Mouse (Mus musculus): ENCODE measurements at regions not wholly inside any gene's neighbourhood (a gene's known extent, or its start where the extent isn't known, plus 50 kb on each side); places are given as distances from the start of the nearest gene placed in this dataset.
A peak's percentile ranks its signal among the peaks of the same experiment; 100 is the strongest.

DNA sequence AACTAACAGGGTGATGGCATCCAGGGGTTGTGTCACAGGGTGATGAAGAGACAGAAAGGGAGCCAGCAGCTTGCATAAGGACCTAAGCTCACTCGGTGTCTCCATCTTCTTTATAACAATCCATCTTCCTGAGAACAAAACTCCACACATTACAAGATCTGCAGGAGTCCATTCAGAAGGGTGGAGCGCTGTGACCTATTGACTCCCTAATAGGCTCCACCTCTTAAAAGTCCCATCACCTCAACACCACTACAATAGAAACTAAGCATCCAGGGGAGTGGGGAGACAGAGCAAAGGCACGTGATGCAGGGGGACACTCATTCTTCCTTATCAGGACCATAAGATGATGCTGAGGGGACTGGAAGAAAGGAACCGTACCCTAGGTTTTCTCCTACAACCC is 224.5 kb upstream of the Irx5 start:
- no peak for DNase-seq

DNA sequence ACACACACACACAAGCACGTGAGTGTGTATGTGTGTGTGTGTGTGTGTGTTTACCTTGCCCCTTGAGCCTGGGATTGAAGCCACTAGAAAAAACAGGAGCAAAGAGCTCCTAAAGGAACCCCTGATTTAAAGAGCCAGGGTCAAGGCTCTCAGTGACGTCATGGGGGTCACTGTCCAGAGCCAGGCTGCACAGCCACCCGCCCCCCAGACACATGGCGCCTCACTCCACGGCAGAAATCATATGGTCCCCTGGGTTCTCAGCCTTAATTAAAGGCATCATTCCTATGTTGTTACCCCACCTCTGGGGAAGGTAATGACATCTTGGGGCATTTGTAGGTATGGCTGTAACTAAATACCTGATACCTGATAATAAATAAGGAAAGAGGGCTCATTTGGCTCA is 224.9 kb upstream of the Irx5 start:
- DNase-seq: no peak

GRCm38 (mm10) chr8:92130025-92130557 is 227.3 kb upstream of the Irx5 start:
- no peak for DNase-seq

GRCm38 (mm10) chr8:92129241-92130015 is 228.0 kb upstream of the Irx5 start:
- peak; percentile 25 to 28 for DNase-seq

GRCm38 (mm10) chr8:92125631-92126030 is 231.8 kb upstream of the Irx5 start:
- no peak for DNase-seq

DNA sequence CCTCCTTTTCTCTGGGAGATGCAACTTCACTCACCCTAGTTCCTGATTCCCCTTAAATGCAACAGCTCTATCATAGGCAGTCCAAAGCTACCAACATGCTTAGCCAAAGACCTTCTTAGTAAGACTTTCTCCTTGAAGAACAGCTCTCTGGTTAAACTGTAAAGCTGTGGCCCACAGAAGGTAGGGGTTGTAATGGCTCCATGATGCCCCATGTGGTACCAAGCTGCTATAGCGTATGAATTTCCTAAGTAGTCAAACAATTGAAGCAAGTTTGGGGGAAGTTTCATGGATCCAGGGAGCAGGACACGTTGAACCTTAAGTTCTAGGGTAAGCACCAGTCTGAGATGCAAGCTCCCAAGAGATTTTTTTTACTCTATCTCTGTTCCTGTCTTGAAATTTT is 236.1 kb upstream of the Irx5 start:
- DNase-seq: no peak

- DNase-seq: no peak
Observed at GRCm38 (mm10) chr8:92115479-92116267, 241.8 kb upstream of the Irx5 start.

DNA sequence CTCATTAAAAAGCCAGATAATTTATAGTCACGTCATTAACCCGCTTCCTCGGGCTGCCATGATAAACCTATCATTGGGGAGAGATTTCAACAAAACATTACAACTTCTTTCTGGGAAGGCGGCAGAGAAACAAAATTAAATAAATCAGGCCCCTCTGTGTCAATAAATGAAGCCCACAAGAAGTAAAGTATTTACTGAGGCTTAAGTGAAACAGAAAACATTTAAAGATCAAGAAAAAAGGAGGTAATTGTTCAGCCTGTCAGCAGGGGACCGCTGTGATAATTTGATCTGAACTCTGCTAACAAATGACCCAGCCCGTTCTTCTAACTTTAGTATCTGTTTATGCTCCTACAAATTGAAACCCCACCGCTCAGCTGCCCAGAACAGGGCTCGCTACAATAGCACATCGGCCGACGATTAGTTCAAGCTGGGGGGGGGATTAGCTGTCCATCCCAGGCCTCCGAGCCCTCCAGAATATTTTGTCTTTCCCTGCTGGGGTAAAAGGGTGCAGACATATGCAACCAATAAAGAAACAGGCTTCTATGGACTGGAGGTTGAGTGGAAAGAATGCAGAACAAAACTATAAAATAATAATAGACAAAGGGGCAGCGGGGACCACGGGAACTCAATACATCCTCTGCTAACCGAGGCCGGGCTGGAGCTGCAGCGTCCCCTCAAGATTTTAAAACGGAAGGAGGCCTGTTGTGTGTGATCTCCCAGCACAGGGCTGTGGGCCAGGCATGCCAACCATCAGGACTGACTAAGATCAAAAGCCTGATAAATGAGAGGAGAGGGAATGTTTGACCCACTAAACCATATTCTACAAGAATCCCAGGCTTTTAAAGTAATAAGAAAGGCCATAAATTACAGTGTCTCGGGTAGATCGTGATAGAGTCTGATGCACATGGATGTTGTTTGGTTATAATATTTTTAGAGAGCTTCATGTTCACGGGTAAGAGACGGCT is 242.8 kb upstream of the Irx5 start:
- no peak for DNase-seq

DNA sequence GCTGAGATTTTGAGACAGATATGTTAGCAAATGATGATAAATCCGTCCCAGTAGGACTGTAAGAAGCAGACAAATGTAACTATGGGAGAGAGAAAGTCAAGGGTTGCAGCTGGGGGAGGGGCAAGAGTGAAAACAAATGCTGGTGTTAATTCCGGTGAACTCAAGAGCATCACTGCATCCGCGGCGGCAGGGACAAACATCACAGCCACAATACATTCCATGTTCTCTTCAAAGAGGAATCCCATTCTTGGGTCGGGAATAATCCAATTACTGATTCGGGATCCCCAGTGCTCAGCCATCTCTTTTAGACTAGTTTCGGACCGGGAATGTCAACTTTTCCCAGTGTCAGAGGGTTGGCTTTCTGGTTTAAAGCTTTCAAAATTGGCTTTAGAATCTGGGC is 243.5 kb upstream of the Irx5 start:
- DNase-seq: no peak

- no peak for DNase-seq
Observed at GRCm38 (mm10) chr8:92113386-92113785, 244.0 kb upstream of the Irx5 start.

- no peak for DNase-seq
Observed at GRCm38 (mm10) chr8:92104561-92104960, 252.9 kb upstream of the Irx5 start.

DNA sequence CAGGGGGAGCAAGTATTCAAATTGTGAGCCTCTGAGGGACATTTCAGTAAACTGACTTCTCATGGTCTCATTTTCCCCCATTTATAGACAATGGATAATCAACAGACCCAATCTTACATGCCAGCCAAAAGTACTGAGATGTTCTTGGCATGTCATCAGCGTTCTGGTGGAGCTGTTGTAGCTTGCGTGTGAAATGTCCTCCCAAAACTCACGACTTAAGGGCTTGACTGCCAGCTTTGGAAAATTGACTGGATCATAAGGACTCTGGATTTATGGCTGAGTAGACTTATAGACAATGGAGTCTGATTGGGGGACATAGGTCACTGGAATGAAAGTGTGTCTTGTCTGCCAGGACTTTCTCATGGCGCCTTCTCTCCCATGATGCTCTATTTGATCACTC is 254.9 kb upstream of the Irx5 start:
- DNase-seq: no peak

DNA sequence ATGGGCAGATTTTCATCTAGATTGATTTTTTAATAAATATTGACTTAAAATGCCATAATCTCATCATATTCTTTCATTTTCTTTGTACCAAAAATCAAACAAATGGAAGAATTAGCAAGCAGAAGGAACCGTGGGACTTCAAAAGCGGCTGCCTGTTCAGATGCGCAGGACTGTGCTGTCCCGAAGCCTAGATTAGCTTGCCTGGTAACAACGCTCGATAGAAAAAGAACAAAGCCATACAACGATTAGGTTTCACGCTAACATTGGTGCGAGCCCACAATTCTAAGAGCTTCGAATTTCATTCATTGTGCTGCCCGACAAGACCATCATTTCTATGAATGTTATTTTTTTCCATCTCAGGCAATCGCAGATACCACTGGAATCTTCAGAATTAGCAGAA is 262.1 kb upstream of the Irx5 start:
- no peak for DNase-seq

- DNase-seq: no peak
Observed at GRCm38 (mm10) chr8:92084124-92084523, 273.3 kb upstream of the Irx5 start.

- DNase-seq: no peak
Observed at GRCm38 (mm10) chr8:92081900-92082299, 275.5 kb upstream of the Irx5 start.

DNA sequence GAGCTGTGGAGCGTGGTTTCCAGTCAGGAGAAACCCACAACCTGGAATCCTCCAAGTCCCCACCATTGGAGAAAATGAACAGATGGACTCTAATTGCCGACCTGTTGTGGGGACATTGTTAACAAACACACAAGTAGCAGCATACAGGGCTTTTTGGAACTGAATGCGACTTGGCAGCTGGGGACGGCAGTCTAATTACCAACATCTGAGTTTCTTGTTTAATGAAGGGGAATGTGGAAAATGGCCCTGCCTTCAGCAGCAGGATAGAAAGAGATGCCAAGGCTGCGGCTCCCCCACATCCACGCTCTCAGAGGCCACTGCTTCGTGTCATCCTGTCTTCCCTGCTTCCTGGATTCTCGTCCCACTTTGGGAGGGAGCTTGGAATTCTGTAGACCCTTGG is 276.6 kb upstream of the Irx5 start:
- no peak for DNase-seq

- DNase-seq: no peak
Observed at GRCm38 (mm10) chr8:92077611-92078010, 275.7 kb upstream of the Irx3 start.

GRCm38 (mm10) chr8:92072254-92072615 is 270.4 kb upstream of the Irx3 start:
- DNase-seq: no peak

DNA sequence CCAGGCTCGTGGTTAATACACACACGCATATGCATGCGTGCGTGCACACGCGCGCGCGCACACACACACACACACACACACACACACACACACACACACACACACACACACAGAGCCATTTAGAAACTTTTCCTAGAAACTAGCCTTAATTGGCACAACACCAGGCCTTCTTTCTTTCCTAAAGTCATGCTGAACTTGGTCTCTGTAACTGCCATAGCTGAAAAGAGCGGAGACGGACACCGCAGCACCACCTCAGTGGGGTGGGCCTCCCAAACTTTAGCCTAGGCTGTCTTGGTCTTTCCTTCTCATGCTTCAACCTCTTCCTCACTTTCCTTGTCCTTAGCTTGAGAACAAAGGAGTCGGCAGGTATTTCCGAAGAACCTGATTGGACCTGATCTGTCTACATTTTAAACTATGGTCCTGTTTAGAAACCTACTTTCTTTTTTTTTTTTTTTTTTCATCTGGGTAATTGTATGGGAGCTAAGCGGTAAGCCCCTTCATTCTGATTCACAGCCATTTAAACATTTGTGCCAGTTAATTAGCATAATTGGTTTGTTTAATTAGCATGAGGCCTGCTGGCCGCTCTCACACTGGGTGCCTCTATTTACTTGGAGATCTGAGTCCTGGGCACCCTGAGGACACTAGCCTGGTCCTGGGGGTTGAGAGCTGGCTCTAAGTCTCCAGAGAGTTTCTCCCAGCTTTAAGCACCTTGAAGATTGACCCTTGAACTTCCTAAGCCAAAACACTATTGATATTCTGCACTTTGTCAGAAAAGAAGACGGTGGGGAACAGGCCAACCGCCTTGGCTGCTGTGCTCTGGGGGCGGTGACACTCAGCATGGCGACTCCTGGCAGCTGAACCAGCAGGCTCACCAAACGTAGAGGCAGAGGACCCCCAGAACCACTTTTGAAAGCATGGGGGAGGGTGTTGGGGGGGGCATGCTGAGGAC is 269.7 kb upstream of the Irx3 start:
- DNase-seq: no peak

- DNase-seq: no peak
Observed at GRCm38 (mm10) chr8:92070704-92071103, 268.8 kb upstream of the Irx3 start.

DNA sequence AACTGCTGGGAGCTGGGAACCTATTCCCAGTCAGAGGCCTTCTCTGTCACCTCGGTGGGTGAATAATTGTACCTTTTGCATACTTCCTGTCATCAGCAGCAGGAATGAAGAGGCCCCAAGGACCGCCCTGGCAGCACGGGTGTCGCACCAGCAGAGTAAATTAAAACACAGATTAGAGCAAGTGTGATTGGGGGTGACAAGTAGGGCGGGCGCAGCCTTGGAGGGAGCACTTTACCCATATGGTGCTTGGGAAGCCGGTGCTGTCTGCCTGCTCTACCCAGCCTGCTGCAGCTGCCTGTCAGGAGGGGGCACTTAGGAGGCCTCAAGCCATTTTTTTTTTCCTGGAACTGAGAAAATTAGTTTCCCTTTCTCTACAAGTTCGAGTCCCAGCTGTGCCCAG is 264.6 kb upstream of the Irx3 start:
- no peak for DNase-seq

All from heart, adult 18-20 months (tissue).